Mouse (Mus musculus): ENCODE measurements around the gene Rspry1.

Gene Rspry1

DNA sequence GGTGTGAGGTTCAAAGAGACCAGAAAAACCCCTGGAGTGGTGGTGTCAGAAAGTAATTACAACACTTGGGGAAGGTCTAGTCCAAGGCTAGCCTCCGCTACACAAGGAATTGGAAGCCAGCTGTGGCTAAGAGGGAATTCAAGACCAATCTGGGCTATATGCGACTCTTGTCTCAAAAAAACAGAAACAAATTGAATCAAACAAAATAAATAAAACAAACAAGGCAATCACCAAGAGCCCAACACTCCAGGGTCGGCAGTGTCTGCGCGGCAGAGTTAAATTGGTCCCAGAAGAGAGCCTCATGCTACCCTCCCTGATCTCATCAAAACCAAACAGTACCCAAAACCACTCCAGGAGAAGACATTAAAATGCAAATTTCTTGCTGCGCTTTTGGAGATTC lies 93.0 kb downstream of the Rspry1 start:
- DNase-seq: no peak

DNA sequence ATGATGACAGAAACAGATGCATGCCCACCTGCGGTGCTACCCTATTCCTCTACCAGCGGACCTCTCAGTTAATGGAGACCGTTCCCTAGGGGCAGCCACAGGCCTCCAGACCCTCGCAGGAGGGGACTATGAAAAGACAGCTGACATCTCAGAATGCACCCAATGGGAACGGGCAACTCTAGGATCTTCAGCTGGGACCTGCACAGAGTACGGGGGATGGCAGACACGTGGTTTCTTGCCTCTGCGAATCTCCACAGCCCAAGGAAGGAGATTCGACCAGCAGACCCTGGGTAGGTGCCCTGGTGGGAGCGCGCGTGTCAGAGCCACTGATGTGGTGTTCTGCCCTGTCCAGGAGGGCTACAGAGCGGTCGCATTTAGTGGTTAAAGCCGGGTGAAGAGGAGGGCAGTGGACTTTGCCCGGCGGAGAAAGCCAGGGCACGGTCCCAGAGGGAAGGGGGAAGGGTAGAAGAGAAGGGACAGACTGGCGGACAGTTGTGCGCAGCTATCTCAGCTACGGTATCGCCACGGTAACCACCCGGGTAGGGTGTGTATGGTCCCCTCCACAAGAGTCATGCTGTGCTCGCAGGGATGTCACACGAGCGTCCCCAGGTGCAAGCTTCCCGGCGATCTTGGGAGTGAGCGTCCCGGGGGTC lies 93.7 kb downstream of the Rspry1 start:
- DNase-seq: no peak

DNA sequence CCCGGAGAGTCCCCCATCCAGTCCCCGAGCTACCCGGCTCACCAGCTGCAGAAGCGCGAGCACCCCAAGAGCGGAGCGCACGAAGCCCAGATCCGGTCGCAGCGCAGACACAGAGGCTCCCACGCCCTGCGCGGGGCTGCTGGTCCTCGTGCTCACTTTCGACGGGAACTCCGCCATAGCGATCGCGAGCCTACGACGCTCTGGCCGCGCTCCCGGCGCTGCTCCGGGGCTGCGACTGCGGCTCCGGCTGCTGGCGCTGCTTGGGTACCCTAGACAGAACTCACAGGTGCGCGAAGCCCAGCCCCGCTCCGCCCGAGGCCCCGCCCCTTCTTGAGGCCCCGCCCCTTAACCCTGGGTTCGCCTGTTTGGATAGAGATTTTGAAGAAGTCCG lies 94.3 kb downstream of the Rspry1 start, which contains the start of gene Pllp:
Gene Pllp (minus strand): TSS at position 285 of the 391 bp plus-strand sequence.
- DNase-seq: no peak

DNA sequence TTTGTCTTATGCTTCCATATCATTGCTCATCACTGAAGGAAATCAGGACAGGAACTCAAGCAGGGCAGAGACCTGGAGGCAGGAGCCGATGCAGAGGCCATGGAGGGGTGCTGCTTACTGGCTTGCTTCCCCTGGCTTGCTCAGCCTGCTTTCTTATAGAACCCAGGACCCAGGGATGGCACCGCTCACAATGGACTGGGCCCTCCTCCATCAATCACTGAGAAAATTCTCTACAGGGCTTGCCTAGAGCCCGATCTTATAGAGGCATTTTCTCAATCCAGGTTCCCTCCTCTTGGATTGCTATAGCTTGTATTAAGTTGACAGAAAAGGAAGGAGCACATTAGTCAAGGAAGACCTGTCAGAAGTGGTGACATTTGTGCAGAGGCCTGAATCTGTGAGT lies 94.8 kb downstream of the Rspry1 start:
- DNase-seq: no peak

DNA sequence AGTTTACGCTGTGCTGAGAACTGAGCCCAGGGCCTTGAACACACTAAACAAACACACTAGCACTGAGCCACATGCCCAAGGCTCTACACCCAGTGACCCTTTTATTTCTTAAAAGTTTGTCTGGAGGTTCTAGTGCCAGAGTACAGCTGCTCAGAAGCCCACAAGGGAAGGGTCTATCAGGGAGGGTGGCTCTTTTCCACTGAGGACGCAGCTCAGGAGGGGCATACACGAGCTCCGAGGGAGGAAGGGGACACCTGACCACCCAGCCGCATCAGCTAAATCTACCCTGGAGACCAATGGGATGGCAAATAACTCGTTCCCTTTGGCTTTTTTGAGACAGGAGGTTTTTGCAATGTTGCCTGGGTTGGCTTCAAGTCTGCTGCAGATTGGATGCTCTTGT lies 96.2 kb downstream of the Rspry1 start:
- DNase-seq: no peak

DNA sequence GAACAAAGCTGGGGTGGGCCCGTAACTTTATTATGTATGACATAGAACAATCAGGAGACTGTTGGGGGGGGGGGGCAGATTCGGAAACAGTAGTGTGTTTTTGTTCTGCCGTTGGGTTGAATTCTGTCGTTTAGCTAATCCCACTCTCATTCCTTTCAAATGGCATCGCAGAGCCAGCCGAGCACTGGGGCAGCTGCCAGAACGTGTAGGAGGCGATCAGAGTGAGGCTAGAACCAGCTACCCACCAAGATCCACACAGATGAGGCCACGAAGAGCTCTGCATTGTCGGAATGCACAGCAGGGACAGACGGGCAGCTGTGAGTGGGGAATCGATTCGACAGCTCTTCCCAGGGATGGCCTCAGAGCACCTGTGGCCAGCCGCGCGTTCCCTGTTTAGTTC lies 97.6 kb downstream of the Rspry1 start:
- DNase-seq: no peak

DNA sequence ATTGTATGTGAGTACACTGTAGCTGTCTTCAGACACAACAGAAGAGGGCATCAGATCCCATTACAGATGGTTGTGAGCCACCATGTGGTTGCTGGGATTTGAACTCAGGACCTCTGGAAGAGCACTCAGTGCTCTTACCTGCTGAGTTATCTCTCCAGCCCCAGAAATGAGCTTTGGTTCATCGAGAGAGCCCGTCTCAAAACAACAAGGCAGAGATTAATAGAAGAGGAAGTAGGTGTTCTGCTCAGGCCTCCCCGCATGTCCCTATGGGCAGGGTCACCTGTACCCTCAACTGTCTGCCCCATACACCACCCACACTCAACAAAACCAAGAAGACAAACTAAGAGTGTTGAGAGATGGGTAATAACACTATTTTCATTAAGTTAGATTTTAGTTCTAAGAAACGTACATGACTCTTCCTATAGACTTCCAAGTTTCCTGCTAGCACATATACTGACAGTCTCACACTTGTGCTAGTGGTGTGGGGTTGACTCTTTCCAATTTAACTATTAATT lies 98.7 kb downstream of the Rspry1 start:
- no peak for DNase-seq

DNA sequence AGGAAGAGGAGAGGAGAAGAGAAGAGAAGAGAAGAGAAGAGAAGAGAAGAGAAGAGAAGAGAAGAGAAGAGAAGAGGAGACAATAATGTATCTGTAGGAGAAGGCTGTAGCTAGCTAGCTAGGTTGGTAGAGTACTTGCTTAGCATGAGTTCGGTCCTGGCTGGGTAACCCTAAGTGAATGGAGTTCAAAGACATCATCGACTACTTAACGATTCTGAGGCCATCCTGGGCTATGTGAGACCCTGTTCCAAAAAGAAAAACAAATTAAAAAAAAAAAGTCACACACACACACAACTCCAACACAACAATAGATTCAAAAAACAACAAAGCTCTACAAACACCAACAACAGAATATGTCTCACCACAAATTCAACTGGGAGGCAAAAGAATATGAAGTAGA lies 100.4 kb downstream of the Rspry1 start:
- DNase-seq: no peak

DNA sequence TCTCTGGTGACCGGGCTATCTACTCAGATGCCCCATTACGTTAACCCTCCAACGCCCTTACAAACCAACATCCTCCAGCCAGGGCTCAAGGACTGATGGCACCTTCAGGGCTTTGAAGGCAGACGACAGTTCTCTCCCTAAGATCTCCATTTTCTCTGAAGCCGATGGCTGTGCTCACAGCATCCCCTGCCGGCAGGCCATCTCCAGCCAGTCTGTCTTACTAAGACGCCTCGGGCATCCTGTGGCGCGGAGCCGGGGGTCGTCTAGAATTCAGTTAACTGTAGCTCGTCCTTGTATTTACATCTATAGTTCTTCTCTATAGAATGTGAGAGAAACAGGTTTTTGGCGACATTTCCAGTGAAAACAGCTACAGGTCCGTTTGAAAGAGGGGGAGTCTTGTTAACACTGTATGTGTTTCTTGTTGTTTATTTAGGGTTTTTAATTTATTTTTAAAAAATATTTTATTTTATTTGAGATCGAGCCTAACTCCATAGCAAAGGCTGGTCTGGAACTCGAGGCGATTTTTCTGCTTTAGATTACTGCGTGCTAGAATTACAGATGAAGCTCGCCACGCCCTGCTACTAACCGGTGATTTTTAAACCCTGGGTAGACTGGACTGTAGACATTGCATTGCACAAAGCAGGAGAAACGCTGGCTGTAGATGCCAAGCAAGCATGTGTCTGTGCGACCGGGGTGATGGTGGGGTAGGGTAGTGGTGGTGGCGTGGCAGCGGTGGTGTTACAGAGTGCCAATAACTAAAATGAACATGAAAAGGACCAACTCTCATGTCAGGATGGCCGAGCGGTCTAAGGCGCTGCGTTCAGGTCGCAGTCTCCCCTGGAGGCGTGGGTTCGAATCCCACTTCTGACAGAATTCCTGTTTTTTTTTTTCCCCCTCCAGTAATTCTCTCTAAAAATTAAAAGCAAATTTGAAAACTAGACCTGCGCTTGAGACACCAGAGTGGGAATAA lies 101.4 kb downstream of the Rspry1 start:
- DNase-seq: peak; percentile 67

DNA sequence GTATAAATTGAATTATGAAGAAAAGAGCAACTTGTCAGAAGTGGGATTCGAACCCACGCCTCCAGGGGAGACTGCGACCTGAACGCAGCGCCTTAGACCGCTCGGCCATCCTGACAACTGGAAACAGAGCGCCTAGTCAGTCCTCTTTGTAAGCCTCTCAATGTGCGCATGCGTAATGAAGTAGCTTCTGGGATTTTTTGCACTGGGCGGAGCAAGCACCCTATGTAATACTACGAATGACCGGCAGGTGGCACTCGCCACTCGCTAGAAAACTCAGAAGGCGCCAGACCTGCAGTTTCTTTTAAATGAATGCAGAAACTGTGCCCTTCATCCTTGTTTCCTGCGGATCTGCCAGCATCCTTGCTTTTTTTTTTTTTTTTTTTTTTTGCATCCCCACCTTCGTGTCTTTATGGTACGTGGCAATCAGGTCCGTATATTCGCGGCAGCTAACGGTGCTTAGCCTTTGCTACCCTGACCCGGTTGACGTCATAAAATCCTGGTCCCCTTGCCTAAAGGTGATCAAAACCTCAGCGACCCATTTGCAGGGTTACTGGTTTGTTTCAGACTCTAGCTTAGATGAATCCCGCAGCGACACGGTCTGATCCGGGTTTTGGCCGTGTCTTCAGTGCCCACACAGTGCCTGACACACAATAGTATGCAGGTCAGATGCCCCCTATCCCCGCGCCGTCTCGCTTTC lies 102.4 kb downstream of the Rspry1 start:
- peak; percentile 99 for DNase-seq

DNA sequence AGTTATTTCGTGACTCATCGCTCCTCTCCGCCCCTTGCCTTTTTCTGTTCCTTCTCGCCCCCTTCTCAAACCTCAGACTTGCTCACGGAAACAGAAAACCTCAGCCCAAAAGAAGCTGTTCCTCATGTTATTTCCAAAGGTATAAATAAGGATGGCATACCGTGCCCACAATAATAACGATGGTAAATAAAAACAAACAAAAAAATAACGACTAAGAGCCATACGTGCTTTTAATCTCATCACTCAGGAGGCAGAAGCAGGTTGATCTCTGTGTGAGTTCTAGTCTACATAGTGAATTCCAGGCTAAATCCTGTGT lies 102.9 kb downstream of the Rspry1 start:
- no peak for DNase-seq

DNA sequence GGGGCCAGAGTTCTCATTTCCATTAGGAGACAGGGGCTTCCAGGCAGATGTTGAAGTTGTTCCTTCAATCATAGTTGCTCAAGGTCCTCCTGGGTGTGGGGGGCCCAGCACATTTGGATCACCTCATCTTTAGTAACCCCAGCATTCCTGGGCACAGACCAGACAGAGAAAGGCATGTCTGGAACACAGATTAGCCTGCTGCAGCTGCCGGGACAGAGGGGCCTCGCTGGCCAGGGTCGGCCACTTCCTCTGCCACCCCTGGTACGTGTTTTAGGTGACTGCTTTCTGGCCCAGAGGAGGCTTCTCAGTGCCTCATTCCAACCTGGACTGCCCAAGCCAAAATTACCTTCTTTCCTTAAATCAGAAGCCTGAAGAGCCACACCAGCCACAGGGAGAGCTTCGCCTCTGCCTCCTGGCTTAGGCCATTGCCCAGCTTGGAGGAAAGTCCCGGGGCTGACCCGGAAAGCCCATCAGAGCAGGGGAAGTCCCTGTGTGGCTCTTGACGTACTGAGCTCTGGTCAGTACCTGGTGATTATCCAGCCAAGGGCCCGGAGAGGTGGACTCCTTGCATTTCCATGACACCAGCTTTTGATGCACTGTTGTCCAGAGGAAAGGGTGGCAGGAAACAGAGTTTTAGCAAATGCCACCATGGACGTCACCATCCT lies 104.0 kb downstream of the Rspry1 start:
- DNase-seq: no peak

DNA sequence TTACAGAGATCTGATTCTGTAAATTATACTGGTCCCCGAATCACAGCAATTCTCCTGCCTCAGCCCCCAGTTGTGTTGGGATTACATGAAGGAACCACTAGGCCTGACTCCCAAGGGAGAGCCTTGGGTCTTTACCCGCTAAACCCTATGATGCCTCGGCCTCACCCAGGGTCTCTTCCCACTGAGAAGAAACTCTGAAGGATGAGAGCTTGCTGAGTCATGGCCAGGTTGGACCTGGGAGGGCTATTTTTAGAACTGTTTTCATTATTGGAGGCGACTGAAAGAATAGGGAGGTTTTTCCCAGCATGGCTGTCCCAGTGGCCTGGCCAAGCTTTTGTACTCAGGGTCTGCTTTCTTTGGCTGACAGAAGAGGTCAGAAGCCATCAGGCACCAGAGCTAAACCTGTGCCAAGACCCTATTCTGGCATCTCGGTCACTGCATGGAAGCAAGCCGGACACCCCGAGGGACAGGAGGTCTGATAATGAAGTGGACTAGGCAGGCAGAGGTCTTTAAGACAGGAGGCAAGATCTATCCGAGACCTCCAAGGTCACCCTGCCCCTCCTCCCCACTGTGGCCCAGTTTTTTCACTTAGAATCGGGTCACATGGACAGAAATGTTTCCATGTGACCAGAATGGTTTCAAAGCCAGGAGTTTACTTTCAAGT lies 105.1 kb downstream of the Rspry1 start:
- no peak for DNase-seq

All from cerebellum, adult 11 months (tissue).